Mouse (Mus musculus) stomach, postnatal 0 days (tissue): ENCODE results near the gene Cep250.

Experiments used
- CTCF ChIP-seq: IDR thresholded peaks from 2 replicates; pipeline ENCODE4 v1.5.1; 2016; ENCODE audit warnings: antibody characterized with exemption, low read depth, mild to moderate bottlenecking, moderate library complexity
- EP300 ChIP-seq: optimal IDR thresholded peaks from 2 replicates; pipeline ENCODE3; 2016; ENCODE audit warnings: antibody characterized with exemption

DNA sequence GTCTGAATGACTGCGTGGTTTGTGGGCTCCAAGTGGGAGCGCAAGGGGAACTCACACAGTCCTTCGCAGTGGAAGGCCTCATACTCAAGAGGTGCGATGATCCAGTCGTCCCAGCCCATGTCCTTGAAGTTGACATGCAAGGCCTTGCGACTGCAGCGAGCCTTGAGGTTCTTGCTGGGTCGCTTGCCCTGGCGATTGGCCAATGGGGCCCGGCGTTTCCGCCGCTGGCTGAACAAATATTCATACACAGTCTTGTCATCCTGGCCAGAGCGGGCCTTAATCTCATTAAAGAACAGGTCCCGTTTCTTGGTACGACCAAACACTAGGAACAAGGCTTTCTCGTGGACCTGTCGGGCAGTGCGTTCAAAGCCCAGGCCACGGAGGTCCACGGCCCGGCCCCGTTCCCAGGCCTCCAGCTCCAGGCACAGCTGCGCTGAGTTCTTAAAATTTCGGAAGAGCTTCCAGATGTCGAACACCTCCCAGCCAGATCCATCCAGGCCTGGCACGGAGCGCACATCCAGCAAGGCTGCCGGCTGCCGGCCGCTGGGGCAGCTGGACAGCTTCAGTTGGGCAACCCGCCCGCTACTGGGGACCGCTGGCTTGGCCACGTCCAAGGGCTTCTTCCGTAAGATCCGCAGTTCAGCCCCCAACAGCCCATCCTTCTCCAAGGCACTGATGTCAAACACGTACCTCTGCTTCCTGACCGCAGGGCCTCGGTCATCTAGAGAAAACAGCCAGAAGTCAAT lies 14.4 kb upstream of the Cep250 start:
- TF ChIP-seq CTCF: no peak
- TF ChIP-seq EP300: no peak
